Mouse (Mus musculus): ENCODE data around the gene Zfhx3. TPM values are rescaled to one million over a fixed set of nuclear protein-coding genes. Genes with fewer than 3 reads are reported as not detected.

Zfhx3 gene
- polyA plus RNA-seq, 1 experiment, result 6.6 TPM

GRCm38 (mm10) chr8:108044185-108044584 lies 101.7 kb downstream of the Zfhx3 start:
- no peaks in the 10 kb centered on the region for H3K4me1 ChIP-seq (ENCODE audit: control insufficient read depth, insufficient read depth, low read length)
- TF ChIP-seq POLR2A (IDR thresholded peaks at IDR 0.05; ENCODE audit: borderline replicate concordance, control insufficient read depth, low read depth, low read length) (no peak), CTCF (IDR thresholded peaks at IDR 0.05; ENCODE audit: control insufficient read depth, insufficient read depth, low read length) (no peak)
- H3K4me3 ChIP-seq (replicated peaks; ENCODE audit: control insufficient read depth, low read depth, low read length), result no peak overlapping the region
- H3K27ac ChIP-seq (ENCODE audit: control insufficient read depth, insufficient read depth, low read depth, low read length, poor library complexity), result no peak overlapping the region
- 70% methylated on average over 3 of the region's 3 CpGs for WGBS

- 66% methylated on average over 5 of the region's 5 CpGs for WGBS
- Histone ChIP-seq H3K4me3 (replicated peaks; ENCODE audit: control insufficient read depth, low read depth, low read length) (no peak overlapping the region), H3K27ac (ENCODE audit: control insufficient read depth, insufficient read depth, low read depth, low read length, poor library complexity) (no peak overlapping the region), H3K4me1 (ENCODE audit: control insufficient read depth, insufficient read depth, low read length) (no peaks in the 10 kb centered on the region)
- TF ChIP-seq POLR2A (IDR thresholded peaks at IDR 0.05; ENCODE audit: borderline replicate concordance, control insufficient read depth, low read depth, low read length), result no peak
- no peak for TF ChIP-seq CTCF (IDR thresholded peaks at IDR 0.05; ENCODE audit: control insufficient read depth, insufficient read depth, low read length)
Observed at GRCm38 (mm10) chr8:108056241-108056640, 113.8 kb downstream of the Zfhx3 start.

GRCm38 (mm10) chr8:108061972-108062371 lies 119.5 kb downstream of the Zfhx3 start:
- no peak overlapping the region for H3K4me3 ChIP-seq (replicated peaks; ENCODE audit: control insufficient read depth, low read depth, low read length)

GRCm38 (mm10) chr8:108067111-108067510 lies 124.7 kb downstream of the Zfhx3 start:
- Histone ChIP-seq H3K4me1 (ENCODE audit: control insufficient read depth, insufficient read depth, low read length) (no peaks in the 10 kb centered on the region; the same call in 1 of the 2 replicates), H3K27ac (ENCODE audit: control insufficient read depth, insufficient read depth, low read depth, low read length, poor library complexity) (no peak overlapping the region), H3K4me3 (replicated peaks; ENCODE audit: control insufficient read depth, low read depth, low read length) (no peak overlapping the region)
- TF ChIP-seq CTCF (IDR thresholded peaks at IDR 0.05; ENCODE audit: control insufficient read depth, insufficient read depth, low read length) (no peak), POLR2A (IDR thresholded peaks at IDR 0.05; ENCODE audit: borderline replicate concordance, control insufficient read depth, low read depth, low read length) (no peak)
- whole genome bisulfite sequencing, result 82% methylated on average over 6 of the region's 6 CpGs

More at GRCm38 (mm10) chr8:108061972-108062371, 119.5 kb downstream of the Zfhx3 start:
- TF ChIP-seq POLR2A (IDR thresholded peaks at IDR 0.05; ENCODE audit: borderline replicate concordance, control insufficient read depth, low read depth, low read length) (no peak), CTCF (IDR thresholded peaks at IDR 0.05; ENCODE audit: control insufficient read depth, insufficient read depth, low read length) (no peak)
- 91% methylated on average over 12 of the region's 12 CpGs for WGBS
- Histone ChIP-seq H3K27ac (ENCODE audit: control insufficient read depth, insufficient read depth, low read depth, low read length, poor library complexity) (no peak overlapping the region), H3K4me1 (ENCODE audit: control insufficient read depth, insufficient read depth, low read length) (no peaks in the 10 kb centered on the region)

GRCm38 (mm10) chr8:108068195-108068594 lies 125.8 kb downstream of the Zfhx3 start:
- Histone ChIP-seq H3K27ac (ENCODE audit: control insufficient read depth, insufficient read depth, low read depth, low read length, poor library complexity) (no peak overlapping the region), H3K4me3 (replicated peaks; ENCODE audit: control insufficient read depth, low read depth, low read length) (no peak overlapping the region), H3K4me1 (ENCODE audit: control insufficient read depth, insufficient read depth, low read length) (no peaks in the 10 kb centered on the region; the same call in 1 of the 2 replicates)
- no peak for TF ChIP-seq POLR2A (IDR thresholded peaks at IDR 0.05; ENCODE audit: borderline replicate concordance, control insufficient read depth, low read depth, low read length)
- TF ChIP-seq CTCF (IDR thresholded peaks at IDR 0.05; ENCODE audit: control insufficient read depth, insufficient read depth, low read length), result no peak
- 73% methylated on average over 8 of the region's 8 CpGs for WGBS

GRCm38 (mm10) chr8:108070438-108070837 lies 128.0 kb downstream of the Zfhx3 start:
- TF ChIP-seq CTCF (IDR thresholded peaks at IDR 0.05; ENCODE audit: control insufficient read depth, insufficient read depth, low read length) (no peak), POLR2A (IDR thresholded peaks at IDR 0.05; ENCODE audit: borderline replicate concordance, control insufficient read depth, low read depth, low read length) (no peak)
- WGBS, result 71% methylated on average over 4 of the region's 4 CpGs
- H3K4me3 ChIP-seq (replicated peaks; ENCODE audit: control insufficient read depth, low read depth, low read length), result no peak overlapping the region
- no peak overlapping the region for H3K27ac ChIP-seq (ENCODE audit: control insufficient read depth, insufficient read depth, low read depth, low read length, poor library complexity)
- H3K4me1 ChIP-seq (ENCODE audit: control insufficient read depth, insufficient read depth, low read length), result no peaks in the 10 kb centered on the region; the same call in 1 of the 2 replicates

- TF ChIP-seq CTCF (IDR thresholded peaks at IDR 0.05; ENCODE audit: control insufficient read depth, insufficient read depth, low read length) (no peak), POLR2A (IDR thresholded peaks at IDR 0.05; ENCODE audit: borderline replicate concordance, control insufficient read depth, low read depth, low read length) (no peak)
- 64% methylated on average over 2 of the region's 2 CpGs for WGBS
- Histone ChIP-seq H3K4me3 (replicated peaks; ENCODE audit: control insufficient read depth, low read depth, low read length) (no peak overlapping the region), H3K27ac (ENCODE audit: control insufficient read depth, insufficient read depth, low read depth, low read length, poor library complexity) (no peak overlapping the region), H3K4me1 (ENCODE audit: control insufficient read depth, insufficient read depth, low read length) (no peaks in the 10 kb centered on the region; the same call in 1 of the 2 replicates)
Observed at GRCm38 (mm10) chr8:108072126-108072746, 129.8 kb downstream of the Zfhx3 start.

- 69% methylated on average over 5 of the region's 5 CpGs for WGBS
- H3K27ac ChIP-seq (ENCODE audit: control insufficient read depth, insufficient read depth, low read depth, low read length, poor library complexity), result no peak overlapping the region
- TF ChIP-seq POLR2A (IDR thresholded peaks at IDR 0.05; ENCODE audit: borderline replicate concordance, control insufficient read depth, low read depth, low read length) (no peak), CTCF (IDR thresholded peaks at IDR 0.05; ENCODE audit: control insufficient read depth, insufficient read depth, low read length) (no peak)
- H3K4me1 ChIP-seq (ENCODE audit: control insufficient read depth, insufficient read depth, low read length), result no peaks in the 10 kb centered on the region; the same call in 1 of the 2 replicates
- no peak overlapping the region for H3K4me3 ChIP-seq (replicated peaks; ENCODE audit: control insufficient read depth, low read depth, low read length)
Observed at GRCm38 (mm10) chr8:108072853-108073252, 130.4 kb downstream of the Zfhx3 start.
